Mouse (Mus musculus): Measurements from ENCODE around the gene Naaladl1. TPM values are rescaled to one million over a fixed set of nuclear protein-coding genes. Genes with fewer than 3 reads are reported as not detected.

Gene Naaladl1
- total RNA-seq, 2 experiments from 2014 or later, result 0.20 TPM; not detected in 1

DNA sequence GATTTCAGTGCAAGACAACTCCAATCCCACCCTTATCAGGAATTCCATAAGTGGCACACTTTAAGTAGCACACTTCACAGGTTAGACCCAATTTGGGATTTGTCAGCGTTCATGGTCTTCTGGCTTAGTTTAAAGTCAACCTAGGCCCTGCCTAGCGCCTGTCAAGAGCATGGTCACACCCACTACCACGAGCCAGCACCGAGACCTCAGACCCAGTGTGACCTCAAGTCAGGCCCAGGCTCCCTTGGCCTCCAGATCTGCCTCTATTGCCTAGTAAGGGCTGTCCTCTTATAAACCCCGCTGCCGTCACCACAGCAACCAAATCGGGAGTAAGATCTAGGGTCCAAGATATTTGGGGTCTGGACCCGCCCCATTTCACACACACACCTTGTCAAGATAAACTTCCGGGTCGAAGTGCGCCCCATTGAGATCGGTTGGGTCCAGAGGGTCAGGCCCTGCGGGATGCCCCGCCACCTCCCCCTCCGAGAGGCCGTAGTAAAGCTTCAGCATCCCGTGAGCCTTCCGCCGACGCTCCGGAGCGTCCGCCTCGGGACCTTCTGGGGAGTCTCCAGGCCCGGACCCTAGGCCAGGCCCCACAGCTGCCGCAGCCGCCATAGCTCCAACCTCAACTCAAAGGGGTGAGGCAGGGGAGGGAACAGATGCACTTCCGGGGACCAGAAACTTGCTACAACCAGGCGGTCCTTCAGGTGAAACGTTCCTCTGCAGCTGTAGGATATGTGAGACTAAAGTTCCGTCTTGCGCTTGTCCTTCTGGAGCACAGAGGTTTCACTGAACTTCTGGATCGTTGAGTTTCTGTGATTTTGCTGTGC, 28.8 kb upstream of the Naaladl1 start, which contains the start of gene Vps51:
Gene Vps51 (minus strand): TSS at position 668 of the 830 bp plus-strand sequence.
- peak; percentile 87 to 89 for DNase-seq (ENCODE audit: low spot score in 2 of 2)
- intact Hi-C loops (cut with DNase I), result loop anchor here (5.0 kb wide), 1 partner anchor 41 kb away; the partner anchor contains the start of gene Sac3d1

DNA sequence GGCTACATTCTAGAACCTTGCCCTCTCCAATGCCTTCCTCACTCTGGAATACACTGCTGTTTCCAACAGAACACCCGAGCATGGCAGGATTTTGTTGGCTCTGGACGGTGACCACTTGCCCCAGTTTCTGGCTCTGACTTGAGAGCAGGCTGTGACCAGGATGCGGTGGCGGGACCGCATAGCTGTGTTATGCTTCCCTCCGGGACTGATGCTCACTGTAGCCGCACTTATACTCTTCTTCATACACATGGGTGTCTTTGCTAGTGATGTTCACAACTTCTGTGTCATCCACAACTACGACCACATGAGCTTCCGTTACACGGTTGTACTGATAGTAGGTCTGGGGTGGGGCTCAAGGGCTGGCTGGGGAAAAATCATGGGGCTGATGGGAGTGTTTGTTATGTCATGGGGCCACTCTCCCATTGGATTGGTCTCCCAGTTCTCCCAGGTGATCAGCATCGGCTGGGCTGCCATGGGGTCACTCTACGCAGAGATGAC, 25.6 kb upstream of the Naaladl1 start, which contains the start of gene Tmem262:
Gene Tmem262 (plus strand): TSS at position 51 of the 498 bp plus-strand sequence.
- intact Hi-C loops (cut with DNase I), result loop anchor here (5.0 kb wide), 1 partner anchor 37 kb away; the partner anchor contains the start of gene Sac3d1
- DNase-seq (ENCODE audit: low spot score in 2 of 2), result no peak

DNA sequence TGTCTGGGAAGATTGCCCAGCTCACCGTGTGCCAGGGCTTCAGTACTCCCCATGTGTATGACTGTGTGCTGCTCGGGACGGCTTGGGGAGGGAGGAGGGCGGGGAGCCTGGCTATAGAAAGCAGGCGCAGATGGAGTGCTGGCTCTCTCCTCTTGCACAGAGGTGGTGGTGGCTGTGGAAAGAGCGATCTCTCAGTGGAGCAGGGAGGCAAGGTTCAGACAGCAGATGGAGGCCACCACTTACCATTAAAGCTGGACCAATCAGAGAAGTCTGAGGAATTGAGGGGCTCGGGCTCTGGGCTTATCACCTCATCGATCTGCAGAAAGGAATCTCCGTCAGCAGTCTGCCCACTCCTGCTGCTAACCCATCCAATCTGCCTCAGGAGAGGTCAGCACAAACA, 23.4 kb upstream of the Naaladl1 start, which contains the start of gene Gm28374:
Gene Gm28374 (minus strand): TSS at position 101 of the 400 bp plus-strand sequence.
- no peak for DNase-seq (ENCODE audit: low spot score in 2 of 2)
- intact Hi-C loops (cut with DNase I), result no loop called here

DNA sequence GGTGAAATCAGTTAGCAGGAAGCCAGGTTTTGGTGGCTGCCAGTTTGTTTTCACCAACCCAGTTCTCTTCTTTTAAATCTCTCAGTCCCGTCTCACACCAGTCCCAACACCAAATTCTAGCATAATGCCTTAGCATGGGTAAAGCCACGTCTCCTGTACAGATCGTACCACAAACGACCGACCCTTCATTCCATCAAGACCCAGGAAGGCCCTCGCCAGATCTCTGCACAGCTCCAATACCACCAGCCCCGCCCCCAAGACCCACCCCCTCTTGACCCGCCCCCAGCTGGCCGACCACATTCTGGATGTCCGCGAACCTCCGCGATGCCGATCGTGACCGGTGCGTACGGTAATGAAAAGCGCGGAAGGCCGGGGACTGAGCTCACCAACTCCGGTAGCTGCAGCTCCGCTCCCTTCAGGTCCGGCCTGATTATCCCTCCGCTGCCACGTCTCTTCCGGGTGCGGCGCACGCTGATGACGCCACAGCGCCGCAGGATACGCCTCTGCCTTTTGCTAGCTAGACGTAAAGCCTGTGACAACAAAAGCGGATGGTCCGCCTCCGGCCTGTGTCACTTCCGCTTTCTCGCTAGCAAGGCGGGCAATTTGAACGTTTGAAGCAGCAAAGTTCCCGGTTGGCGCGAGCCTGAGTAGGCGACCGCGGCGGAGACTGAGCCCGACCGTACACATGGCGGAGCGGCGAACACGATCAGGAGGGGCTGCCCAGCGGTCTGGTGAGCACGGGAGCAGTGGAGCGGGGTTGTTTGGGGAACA, 20.9 kb upstream of the Naaladl1 start, which contains the start of the genes Zfpl1 and Cdca5:
Gene Zfpl1 (minus strand): TSS at position 479 of the 771 bp plus-strand sequence.
Gene Cdca5 (plus strand): TSS at position 506 of the 771 bp plus-strand sequence.
- intact Hi-C loops (cut with DNase I), result loop anchor here (1.0 to 2.0 kb wide), 2 partner anchors 28 to 38 kb away; partner anchors contain the start of genes Fau, Mrpl49 and Syvn1
- DNase-seq (ENCODE audit: low spot score in 2 of 2), result peak; percentile 95 to 97

DNA sequence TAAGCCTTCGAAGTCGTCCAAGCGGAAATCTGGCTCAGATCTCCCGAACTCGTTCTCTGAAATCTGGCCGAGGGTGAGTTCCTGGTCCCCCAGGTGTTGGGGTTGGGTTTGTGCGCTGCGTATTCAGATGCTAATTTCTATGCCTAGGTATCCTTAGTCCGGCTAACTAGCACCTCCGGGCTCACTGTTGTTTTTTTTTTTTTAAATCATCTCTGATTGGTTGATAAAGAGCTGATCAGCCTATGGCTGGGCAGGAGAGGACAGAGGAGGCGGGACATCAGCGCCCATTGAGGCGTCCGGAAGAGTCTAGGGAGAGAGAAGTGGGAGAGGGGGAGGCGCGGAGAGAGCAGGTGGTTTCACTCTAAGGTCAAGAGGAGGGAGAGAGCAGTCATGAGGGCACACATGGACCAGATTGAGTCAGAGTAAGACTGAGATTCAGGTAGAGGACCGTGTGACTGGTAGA, 20.1 kb upstream of the Naaladl1 start:
- DNase-seq (ENCODE audit: low spot score in 2 of 2), result no peak
- intact Hi-C loops (cut with DNase I), result loop anchor here (2.0 kb wide), 1 partner anchor 29 kb away; the partner anchor contains the start of genes Fau and Mrpl49

DNA sequence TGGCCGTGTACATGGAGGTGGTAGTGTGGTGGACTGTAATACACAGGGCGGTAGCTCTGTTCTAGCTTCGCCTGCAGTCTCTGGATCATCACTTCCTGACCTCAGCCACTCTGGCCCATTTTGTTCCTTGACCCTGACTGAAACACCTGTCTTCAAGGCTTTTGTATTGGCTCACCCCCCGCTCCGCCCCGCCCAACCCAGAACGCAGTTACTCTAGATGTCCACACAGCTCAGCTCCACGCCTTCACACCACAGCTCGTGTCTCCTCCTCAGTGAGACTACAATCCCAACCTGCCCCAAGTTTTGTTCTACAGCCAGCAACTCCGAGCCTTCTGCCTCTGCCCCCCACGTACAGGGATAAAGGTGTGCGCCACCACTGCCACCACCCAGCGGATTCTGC, 16.7 kb upstream of the Naaladl1 start:
- intact Hi-C loops (cut with DNase I), result no loop called here
- no peak for DNase-seq (ENCODE audit: low spot score in 2 of 2)

DNA sequence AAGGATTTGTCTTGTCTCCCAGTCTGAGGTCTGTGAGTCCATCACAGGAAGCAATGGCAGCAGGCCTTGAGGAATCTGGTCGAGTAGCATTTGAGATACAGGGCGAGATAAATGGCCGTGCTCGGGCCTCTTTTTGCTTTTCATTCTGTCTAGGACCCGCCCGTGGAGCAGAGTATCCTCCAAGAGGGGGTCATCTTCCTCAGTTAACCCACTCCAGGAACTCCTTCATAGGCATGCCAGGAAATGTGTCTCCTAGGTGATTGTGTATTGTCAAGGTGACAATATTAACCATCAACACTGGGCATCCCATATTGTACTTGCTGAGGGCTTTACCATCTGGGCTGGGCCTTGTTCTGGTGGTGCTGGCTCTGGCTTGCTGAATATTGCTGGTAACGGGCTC, 11.5 kb upstream of the Naaladl1 start, which contains the start of gene AC131692.1:
Gene AC131692.1 (plus strand): TSS at position 301 of the 400 bp plus-strand sequence.
- no peak for DNase-seq (ENCODE audit: low spot score in 2 of 2)
- intact Hi-C loops (cut with DNase I), result no loop called here

DNA sequence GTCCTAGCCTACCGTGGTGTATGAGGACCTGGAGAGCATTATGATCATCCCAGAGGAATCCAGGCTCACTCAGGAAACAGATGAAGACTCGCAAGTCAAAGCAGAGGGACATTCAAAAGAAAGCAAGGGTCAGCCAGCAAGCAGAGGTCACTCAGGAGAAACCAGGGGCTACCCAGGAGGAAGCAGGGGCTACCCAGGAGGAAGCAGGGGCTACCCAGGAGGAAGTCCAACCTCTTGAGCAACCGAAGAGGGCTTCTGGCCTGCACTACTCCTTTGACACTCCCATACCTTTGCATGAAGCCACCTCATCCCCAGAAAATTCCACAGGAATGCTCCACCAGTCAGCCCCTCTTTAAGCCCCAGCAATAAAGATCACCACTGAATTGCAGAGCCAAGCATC, 7.7 kb upstream of the Naaladl1 start:
- DNase-seq (ENCODE audit: low spot score in 2 of 2), result no peak
- intact Hi-C loops (cut with DNase I), result no loop called here

DNA sequence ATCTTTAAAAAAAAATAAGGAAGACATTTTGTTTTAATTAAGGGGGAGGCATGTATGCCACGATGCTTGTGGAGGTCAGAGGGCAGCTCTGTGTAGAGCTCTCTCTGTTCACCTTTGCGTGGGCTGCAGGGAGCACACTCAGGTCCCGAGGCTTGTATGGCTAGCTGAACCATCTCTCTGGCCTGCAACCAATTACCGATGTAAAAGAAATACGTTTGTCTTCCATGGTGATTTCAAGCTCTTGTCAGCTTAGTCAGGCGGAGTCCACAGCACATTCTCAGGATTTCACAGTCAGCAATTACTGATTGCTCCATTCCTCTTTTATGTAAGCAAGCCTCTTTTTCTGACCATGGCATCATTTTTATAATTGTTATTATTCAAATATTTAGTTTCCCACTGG, 4.4 kb upstream of the Naaladl1 start:
- intact Hi-C loops (cut with DNase I), result no loop called here
- DNase-seq (ENCODE audit: low spot score in 2 of 2), result no peak

DNA sequence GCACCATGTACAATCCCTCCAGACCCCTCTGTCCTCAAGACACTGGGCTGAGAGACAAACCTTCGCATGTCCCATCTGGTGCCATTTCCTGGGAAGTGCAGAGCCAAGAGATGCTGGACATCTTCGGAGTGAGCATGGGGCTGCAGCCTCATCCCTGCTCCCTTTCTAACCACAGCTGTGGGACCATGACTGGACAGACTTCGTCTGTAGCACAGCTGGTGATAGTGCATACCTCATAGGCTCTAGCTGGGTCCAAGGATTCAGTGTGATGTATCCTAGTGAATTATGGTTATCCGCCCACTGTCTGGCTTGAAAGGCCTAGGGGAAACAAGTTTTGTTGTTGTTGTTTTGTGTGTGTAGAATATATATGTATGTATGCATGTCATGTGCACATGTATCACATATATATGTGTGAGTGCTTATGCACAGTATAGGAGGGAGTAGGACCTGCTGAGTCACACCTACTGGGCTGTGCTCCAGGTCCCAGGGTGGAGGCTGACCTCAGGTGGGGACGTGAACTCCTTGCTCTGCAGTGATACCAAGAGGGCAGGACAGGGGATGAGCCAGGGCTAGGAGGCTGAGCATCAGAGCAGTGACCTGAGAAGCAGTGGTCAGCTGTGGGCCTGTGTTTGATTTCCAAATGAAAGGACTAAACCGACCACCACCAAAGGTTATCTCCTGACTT, 3.3 kb upstream of the Naaladl1 start:
- no peak for DNase-seq (ENCODE audit: low spot score in 2 of 2)
- intact Hi-C loops (cut with DNase I), result no loop called here

DNA sequence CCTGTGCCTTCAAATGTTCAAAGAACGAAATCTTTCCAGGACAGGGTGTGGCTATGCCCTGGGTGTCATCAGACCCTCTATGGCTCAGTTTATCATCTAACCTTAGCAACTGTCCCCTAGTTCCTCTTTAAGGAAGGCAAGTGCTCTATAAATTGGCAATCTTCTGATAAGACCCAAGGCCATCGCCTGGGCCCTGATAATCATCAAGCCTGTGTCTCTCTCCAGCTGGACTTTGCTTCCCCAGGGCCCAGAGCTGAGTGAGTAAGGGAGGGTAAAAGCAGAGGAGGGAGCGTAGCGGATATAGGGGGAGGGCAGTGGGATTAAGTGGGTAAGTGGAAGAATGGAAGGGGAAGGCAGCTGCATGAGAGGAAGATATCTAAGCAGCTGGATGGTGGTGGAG, 1.1 kb upstream of the Naaladl1 start:
- intact Hi-C loops (cut with DNase I), result no loop called here
- no peak for DNase-seq (ENCODE audit: low spot score in 2 of 2)

DNA sequence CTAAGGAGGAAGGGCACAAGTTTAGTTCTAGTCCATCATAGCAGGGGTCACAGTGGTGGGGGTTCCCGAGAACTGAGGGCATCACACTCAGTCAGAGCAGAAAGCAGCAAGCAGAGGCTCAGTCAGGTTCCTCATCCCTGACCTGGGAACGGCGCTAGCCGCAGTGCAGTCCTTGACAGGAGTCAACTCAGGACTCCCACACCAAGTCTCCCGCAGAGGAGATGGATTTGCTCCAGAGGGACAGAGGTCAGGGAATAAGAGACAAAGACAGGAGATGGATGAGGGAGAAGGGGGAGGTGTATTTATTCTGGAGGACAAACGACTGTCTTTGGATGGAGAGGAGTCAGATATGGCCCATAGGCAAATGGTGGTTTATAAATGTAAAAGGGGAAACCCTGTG, 7.5 kb downstream of the Naaladl1 start:
- intact Hi-C loops (cut with DNase I), result no loop called here
- no peak for DNase-seq (ENCODE audit: low spot score in 2 of 2)

DNA sequence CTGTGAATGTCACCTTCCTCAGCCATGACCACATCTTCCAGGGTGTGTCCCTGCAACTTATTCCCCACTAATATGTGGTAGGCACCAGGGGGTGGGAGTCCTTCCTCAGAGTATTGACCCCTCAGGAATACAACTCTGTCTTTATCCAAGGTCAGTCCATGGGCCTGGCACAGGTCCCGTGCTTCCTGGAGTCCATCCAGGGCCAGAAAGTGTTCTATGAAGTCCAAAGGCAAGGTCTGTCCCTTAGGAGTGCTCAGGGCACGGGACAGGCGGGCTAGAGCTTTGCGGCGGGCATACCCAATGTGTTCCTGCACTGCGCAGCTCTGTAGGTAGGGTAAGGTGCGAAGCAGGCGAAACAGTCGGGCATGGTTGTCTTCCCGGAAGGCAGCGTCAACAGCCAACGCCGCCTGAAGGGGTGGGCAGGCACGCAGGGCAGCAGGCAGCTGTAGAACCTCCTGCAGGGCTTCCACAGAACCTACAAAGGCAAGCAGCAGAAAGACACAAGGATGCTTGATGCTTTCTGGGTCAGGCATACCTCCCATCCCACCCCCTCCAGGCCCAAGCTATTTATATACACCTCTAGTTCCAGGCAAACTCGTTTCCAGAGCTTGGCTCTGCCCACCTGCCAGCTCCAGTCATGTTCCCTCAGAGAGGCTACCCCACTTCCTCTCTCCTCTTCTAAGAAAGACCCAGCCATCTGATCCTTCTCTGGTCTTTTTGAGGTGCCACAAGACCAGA, 10.7 kb downstream of the Naaladl1 start:
- intact Hi-C loops (cut with DNase I), result loop anchor here (5.0 kb wide), 1 partner anchor 39 kb away; the partner anchor contains the start of gene Vps51
- DNase-seq (ENCODE audit: low spot score in 2 of 2), result peak in 1 of 2 experiments; percentile 22

DNA sequence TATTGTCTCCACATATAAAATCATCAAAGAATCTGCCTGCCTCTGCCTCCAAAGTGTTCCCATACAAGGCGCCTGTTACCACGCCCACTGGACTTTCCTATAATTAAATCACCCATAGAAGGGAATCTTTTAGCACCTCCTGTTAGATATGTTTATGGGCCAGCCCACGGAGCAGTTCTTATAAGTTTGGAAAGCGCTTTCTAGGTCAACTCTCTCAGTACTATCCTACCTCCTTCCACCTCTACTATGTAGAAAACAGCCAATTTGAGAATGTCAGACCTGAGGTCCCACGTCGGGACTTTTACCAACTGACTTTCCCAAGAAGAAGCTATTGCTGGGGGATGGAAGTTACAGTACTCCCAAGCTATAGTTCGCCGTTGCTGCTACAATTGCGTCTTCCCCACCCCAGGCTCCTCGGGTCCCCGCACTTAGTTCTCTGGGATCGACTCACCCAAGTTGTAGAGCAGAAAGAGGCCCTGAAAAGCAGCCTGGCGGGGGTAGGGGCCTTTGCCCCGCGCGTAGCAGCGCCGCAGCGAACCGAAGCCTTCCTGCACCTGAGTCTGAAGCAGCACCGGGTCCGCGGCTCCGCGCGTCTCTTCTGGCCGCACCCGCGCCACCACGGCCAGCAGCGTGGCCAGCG, 11.9 kb downstream of the Naaladl1 start:
- intact Hi-C loops (cut with DNase I), result loop anchor here (5.0 kb wide), 1 partner anchor 40 kb away; the partner anchor contains the start of gene Vps51
- no peak for DNase-seq (ENCODE audit: low spot score in 2 of 2)

DNA sequence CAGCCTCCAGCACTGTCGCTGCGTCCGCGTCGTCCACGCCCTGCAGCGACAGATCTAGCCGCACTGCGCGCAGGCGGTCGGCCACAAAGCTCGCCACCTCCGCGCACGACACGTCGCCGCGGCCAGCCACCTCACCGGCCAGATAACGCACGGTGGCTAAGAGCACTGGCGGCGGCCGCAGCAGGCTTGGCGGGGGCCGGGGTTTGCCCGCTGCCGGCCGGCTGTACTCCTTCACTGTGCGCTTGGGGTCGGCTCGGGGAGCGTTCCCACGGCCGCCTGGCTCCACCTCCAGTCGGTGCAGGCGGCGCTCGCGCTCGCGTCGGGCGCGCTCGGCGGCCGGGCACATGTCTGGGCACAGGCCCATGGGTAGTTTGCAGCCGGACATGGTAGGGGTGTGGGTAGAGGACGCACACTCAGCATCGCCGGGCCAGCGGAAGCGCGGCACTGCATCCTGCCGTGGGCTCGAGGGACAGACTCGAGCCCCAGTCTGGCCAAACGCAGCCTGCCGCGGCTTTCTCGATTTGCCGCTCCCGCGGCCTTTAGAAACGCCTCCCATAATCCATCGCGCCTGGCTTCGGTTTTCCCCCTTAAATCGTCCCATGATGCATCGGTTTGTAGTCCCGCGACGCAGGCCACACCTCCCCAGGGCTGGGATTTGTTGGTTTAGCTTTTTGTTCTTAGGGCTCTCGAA, 12.5 kb downstream of the Naaladl1 start, which contains the start of gene Sac3d1:
Gene Sac3d1 (minus strand): TSS at position 665 of the 691 bp plus-strand sequence.
- intact Hi-C loops (cut with DNase I), result loop anchor here (5.0 kb wide), 1 partner anchor 41 kb away; the partner anchor contains the start of gene Vps51
- DNase-seq (ENCODE audit: low spot score in 2 of 2), result peak; percentile 91 to 92

DNA sequence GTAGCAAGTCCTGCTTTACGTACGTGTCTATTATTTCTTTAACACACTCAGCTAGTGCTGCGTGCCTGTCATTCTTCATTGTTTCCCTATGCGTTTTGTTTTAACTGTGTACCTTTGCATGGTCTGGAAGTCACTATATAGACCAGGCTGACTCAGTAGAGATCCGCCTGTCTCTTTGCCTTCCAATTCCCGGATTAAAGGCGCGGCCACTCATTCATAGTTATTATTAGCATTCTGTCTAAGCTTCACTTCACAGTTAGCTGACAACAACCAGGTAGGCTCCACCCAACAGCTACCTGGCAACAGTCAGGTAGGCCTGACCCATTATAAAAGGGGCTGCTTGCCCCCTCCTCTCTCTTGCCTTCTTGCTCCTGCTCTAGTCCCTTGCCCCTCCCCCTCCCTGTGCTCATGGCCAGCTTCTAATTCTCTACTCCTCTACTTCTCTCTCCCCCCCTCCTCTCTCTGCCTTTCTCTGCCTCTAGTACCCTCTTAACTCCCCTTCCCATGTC, 13.1 kb downstream of the Naaladl1 start:
- intact Hi-C loops (cut with DNase I), result loop anchor here (5.0 kb wide), 1 partner anchor 41 kb away; the partner anchor contains the start of gene Vps51

DNA sequence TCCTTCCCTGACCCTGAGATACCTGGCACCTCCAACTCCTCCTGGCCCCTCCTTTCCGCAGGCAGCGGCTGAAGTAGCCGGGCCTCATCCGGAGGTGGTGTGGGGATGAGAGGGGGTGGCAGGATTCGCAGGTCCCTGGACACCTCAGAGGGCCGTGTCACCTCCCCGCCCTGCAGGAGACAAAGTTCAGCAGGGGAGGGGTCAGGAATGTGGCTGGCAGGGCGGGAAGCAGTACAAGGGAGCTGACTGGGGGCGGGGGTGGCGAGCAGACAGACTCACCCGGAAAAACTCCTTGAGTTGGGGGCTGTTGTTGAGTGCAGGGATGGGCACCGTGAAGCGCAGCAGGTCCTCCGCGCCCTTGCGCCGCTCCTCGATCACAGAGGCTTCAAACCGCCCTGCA, 16.2 kb downstream of the Naaladl1 start:
- intact Hi-C loops (cut with DNase I), result no loop called here
- no peak for DNase-seq (ENCODE audit: low spot score in 2 of 2)

More for the DNA sequence above, 13.1 kb downstream of the Naaladl1 start:
- DNase-seq (ENCODE audit: low spot score in 2 of 2), result no peak

Measured in left cerebral cortex, postnatal 36 days (tissue).